Mouse (Mus musculus) hindbrain, embryonic 14.5 days (tissue): ENCODE data around the gene Slc29a2. TPM values are rescaled to one million over a fixed set of nuclear protein-coding genes. Genes with fewer than 3 reads are reported as not detected.
A peak's percentile ranks its signal among the peaks of the same experiment; 100 is the strongest.
"Not testable (repeated sequence)": the region's sequence is repeated elsewhere in the genome, so short reads cannot be mapped to it uniquely, and the experiment has no call there.

Source experiments
- ATAC-seq: fragments of 200-750 bp; cut with Nextera tagmentation; 2 replicates; pipeline ENCODE4 v1.8.0; 2017; ENCODE audit warnings: moderate number of reproducible peaks, mild to moderate bottlenecking, moderate TSS enrichment, moderate library complexity; ENCODE audit not compliant: low FRiP score
- DNase-seq: peaks from one replicate; pipeline ENCODE4 v3.0.0-alpha.2; 2015; ENCODE audit warnings: low spot score
- H3K27ac ChIP-seq: fragments of 300-500 bp; sonication (generic); 2 replicates; pipeline ENCODE4 v1.5.1; 2014; ENCODE audit warnings: mild to moderate bottlenecking, moderate library complexity
- H3K27me3 ChIP-seq: fragments of 300-500 bp; sonication (generic); 2 replicates; pipeline ENCODE4 v1.6.1; 2014; ENCODE audit warnings: mild to moderate bottlenecking, low read length, mixed read lengths; ENCODE audit not compliant: control insufficient read depth, insufficient read depth
- H3K36me3 ChIP-seq: fragments of 300-500 bp; sonication (generic); replicated peaks from 2 replicates; pipeline ENCODE4 v1.6.1; 2014; ENCODE audit not compliant: control insufficient read depth, insufficient read depth
- H3K4me1 ChIP-seq: fragments of 300-500 bp; sonication (generic); replicated peaks from 2 replicates; pipeline ENCODE4 v1.6.1; 2014; ENCODE audit warnings: antibody characterized with exemption, low read length, mixed read lengths; ENCODE audit not compliant: control insufficient read depth, insufficient read depth
- H3K4me2 ChIP-seq: fragments of 300-500 bp; sonication (generic); replicated peaks from 2 replicates; pipeline ENCODE4 v1.6.1; 2014; ENCODE audit warnings: mild to moderate bottlenecking, moderate library complexity
- H3K4me3 ChIP-seq: fragments of 300-500 bp; sonication (generic); replicated peaks from 2 replicates; pipeline ENCODE4 v1.5.1; 2014; ENCODE audit warnings: mild to moderate bottlenecking, low read length
- H3K9ac ChIP-seq: fragments of 300-500 bp; sonication (generic); 2 replicates; pipeline ENCODE4 v1.6.1; 2014
- H3K9me3 ChIP-seq: fragments of 300-500 bp; sonication (generic); 2 replicates; pipeline ENCODE4 v1.6.1; 2016; ENCODE audit warnings: low read length; ENCODE audit not compliant: control insufficient read depth
- WGBS: fragments of 180-500 bp; shearing (Covaris S2); extraction: QIAGEN DNeasy Blood & Tissue Kit; methylation state at CpG from one replicate; pipeline ENCODE4 v1.1.7; 2014; 5-methylcytosine and 5-hydroxymethylcytosine counted together
- polyA plus RNA-seq: library from polyadenylated mRNA; unstranded; fragments of >200 nt; fragmentation: Nextera tagmentation; extraction: Ambion mirVana; gene quantifications from 2 replicates; pipeline ENCODE4 v1.2.1, GENCODE M21; 2014

The Slc29a2 gene
- polyA plus RNA-seq, 1 experiment from 2014 or later = 9.9 TPM

DNA sequence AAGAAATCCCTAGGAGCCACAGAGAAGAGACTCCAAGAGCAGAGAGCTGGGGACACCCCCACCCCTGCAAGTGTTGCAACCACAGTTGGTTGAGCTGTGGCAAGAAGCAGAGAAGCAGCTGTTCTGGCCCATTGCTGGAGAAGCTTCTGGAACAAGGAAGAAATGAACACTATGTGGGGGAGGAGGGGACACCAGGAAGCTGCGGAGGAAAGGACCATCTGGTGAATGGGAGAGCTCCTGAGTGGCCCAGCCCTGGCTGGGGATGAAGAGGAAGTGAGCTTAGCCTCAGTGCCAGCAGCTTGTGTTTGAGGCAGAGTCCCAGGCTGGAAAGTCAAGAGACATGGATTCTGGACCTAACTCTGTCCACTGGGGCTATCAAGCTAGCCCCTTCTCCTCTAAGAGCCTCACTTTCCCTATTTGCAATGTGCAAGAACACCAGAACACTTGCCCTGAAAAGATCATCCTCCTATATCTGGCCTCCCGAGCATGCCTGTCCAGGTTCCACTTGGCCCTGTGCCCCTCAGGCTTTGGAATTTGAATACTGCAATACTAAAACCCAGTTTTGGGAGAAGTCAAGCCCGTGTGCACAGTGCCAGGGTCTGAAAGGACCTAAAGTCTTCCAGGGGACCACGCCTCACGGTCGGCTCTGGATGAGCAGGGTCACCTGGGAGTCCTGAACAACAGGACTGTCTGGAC, 24.1 kb upstream of the Slc29a2 start:
- no peak for ATAC-seq
- no peak overlapping the region for H3K27ac ChIP-seq

DNA sequence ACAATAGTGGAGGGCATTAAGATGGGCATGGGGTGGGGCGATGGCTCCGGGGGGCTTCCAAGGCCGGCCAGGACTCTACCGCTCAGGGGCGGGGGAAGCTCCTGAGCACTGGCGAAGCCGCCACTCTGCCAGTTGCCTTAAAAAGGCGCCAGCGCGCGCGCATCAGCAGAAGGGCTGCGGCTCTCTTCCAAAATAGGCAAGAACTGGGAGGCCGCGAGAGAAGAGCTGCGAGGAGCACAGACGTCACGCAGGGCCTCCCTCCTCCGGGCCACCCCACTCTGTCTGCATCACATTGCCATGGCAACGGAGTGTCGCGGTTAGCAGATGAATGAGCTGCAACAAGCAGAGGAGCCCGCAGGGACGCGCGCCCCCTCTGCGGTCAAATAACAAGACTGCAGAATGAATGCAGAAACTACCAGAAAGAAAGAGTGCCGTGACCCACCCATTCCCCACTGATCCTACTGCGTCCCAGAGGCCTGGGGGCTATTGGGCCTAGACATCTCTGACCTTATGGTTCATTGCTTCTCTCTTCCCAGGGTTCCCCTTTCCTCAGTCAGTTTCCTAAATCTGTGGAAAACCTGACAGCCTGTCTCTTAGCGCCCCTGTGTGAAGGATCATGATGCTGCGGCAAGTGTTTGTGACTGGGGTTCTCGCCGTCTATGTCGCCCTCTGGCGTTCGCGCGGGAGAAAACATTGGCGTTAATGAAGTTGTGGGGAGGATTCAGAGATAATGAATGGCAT, 21.8 kb upstream of the Slc29a2 start:
- Histone ChIP-seq H3K4me2 (peak overlapping the region; percentile 59), H3K4me1 (peaks cover 30% of the 10 kb centered on the region), H3K27ac (peak overlapping the region; percentile 93), H3K36me3 (no peaks in the 10 kb centered on the region), H3K9me3 (no peaks in the 10 kb centered on the region), H3K27me3 (no peaks in the 10 kb centered on the region; the same call in 1 of the 2 replicates), H3K4me3 (peak overlapping the region; percentile 29), H3K9ac (peak overlapping the region; percentile 63)
- WGBS = under 1% methylated on average over 39 of the region's 39 CpGs
- ATAC-seq = peak; percentile 96
- DNase-seq = peak; percentile 89

More for the DNA sequence above, 24.1 kb upstream of the Slc29a2 start:
- no peak for DNase-seq
- Histone ChIP-seq H3K4me1 (peaks cover 30% of the 10 kb centered on the region), H3K4me2 (peak overlapping the region; percentile 20; the same call in 1 of the 2 replicates), H3K27me3 (no peaks in the 10 kb centered on the region; the same call in 1 of the 2 replicates), H3K4me3 (no peak overlapping the region), H3K9ac (no peak overlapping the region), H3K9me3 (no peaks in the 10 kb centered on the region), H3K36me3 (no peaks in the 10 kb centered on the region)
- WGBS = 76% methylated on average over 6 of the region's 6 CpGs

DNA sequence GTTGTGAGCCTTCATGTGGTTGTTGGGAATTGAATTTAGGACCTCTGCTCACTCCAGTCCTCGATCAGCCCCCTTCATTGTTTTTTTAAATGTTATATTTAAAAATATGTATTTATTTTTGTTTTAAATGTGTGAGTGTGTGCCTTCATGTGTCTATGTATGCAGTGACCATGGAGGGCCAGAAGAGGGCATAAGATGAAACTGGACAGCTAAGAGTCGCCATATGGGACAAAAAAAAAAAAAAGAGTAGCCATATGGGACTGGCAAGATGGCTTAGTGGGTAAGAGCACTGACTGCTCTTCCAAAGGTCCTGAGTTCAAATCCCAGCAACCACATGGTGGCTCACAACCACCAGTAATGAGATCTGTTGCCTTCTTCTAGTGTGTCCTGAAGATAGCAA, 20.0 kb upstream of the Slc29a2 start:
- H3K36me3 ChIP-seq, DNase-seq, H3K27ac ChIP-seq, ATAC-seq, H3K9ac ChIP-seq, H3K9me3 ChIP-seq, H3K27me3 ChIP-seq, H3K4me2 ChIP-seq, H3K4me3 ChIP-seq: not testable (repeated sequence)
- WGBS = 51% methylated on average over 2 of the region's 2 CpGs
- peaks cover 20% of the 10 kb centered on the region for H3K4me1 ChIP-seq

DNA sequence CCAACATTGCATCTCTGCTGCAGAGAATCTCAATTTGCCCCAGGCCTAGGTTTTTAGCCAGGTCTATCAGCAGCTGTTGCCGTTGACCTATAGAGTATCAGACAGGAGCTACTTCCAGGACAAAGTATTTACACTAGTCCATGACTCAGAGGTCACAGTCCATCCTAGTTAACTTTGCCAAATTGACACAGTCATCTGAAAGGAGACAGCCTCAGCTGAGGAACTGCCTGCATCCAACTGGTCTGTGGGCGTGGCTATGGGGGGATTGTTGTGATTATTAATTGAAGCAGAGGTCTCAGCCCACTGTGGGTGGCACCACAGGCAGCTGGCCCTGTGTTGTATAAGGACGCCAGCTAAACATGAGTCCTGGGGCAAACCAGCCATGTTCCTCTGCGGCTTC, 18.7 kb upstream of the Slc29a2 start:
- Histone ChIP-seq H3K9ac (no peak overlapping the region), H3K4me1 (peaks cover 8% of the 10 kb centered on the region)
- DNase-seq = no peak

DNA sequence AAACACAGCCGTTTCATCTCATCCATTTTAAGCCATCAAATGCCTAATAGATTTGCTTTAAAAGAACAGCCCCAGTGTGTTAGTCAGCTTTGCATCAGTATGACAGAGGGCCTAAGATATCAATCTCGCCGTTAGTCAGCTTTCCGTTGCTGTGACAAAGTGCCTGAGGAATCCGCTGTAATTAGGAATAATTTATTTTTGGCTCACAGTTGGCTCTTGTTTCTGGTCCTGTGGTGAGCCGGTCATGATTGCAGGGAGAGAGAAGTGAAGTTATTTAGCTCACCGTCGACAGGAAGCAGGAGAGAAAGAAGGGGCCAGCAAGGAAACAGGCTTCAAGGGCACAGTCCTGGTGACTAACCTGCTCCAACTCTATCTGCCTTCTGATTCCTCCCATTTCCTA, 10.5 kb upstream of the Slc29a2 start:
- Histone ChIP-seq H3K4me1 (no peaks in the 10 kb centered on the region), H3K36me3 (no peaks in the 10 kb centered on the region), H3K4me3 (no peak overlapping the region), H3K9ac (no peak overlapping the region), H3K9me3 (no peaks in the 10 kb centered on the region), H3K4me2 (no peak overlapping the region), H3K27ac (no peak overlapping the region), H3K27me3 (no peaks in the 10 kb centered on the region)
- WGBS = 66% methylated on average over 8 of the region's 8 CpGs
- DNase-seq (no peak), ATAC-seq (no peak)

More for the DNA sequence above, 18.7 kb upstream of the Slc29a2 start:
- 63% methylated on average over 4 of the region's 4 CpGs for WGBS
- no peaks in the 10 kb centered on the region for H3K36me3 ChIP-seq
- H3K4me3 ChIP-seq = no peak overlapping the region
- H3K27ac ChIP-seq = no peak overlapping the region
- H3K4me2 ChIP-seq = no peak overlapping the region
- ATAC-seq = no peak
- H3K27me3 ChIP-seq = no peaks in the 10 kb centered on the region; the same call in 1 of the 2 replicates
- H3K9me3 ChIP-seq = no peaks in the 10 kb centered on the region

DNA sequence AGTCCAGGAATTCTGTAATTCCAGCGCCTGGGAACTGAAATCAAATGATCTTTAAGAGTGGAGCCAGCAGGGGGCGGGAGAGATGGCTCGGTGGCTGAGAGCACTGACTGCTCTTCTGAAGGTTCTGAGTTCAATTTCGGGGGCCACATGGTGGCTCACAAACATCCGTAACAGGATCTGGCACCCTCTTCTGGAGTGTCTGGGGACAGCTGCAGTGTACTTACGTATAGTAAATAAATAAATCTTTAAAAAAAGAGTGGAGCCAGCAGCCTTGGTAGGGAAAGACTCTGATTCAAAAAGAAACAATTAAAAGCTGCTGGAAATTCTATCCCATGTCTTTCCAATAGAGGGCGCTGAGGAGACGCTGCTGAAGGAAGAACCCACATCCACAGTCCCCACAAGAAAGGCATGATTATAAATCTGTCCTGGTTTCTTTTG, 8.7 kb upstream of the Slc29a2 start:
- 12% methylated on average over 8 of the region's 8 CpGs for WGBS
- H3K36me3 ChIP-seq = no peaks in the 10 kb centered on the region
- DNase-seq = peak; percentile 67
- no peak for ATAC-seq
- H3K27me3 ChIP-seq = no peaks in the 10 kb centered on the region
- H3K9ac ChIP-seq = no peak overlapping the region
- no peak overlapping the region for H3K4me3 ChIP-seq
- no peak overlapping the region for H3K4me2 ChIP-seq
- H3K27ac ChIP-seq = no peak overlapping the region
- no peaks in the 10 kb centered on the region for H3K4me1 ChIP-seq
- H3K9me3 ChIP-seq = no peaks in the 10 kb centered on the region

DNA sequence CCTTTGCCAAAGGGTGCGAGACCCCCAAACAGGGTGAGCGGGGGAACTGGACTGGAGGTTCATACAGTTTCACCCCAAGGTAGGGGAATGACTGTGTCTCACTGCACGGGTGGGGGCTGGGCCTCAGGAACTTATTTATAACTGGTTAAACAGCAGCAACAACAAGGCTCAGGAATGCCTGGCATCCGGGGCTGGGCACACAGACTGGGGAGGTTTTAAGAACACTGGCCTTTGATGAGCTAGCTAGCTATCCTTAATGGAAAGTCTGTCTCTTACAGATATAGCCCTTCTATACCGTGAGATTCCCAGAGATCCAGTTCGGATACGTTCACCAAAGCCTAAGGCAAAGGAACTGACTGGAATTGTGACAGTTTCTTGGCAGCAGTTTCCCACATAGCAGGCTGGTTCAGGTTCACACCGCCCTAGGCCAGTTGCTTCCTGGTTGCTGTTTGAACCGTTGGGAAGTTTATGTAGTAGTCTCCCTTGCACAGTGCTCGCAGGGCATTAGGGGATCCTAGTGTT, 7.4 kb upstream of the Slc29a2 start:
- Histone ChIP-seq H3K4me3 (no peak overlapping the region), H3K27me3 (no peaks in the 10 kb centered on the region), H3K9me3 (no peaks in the 10 kb centered on the region), H3K36me3 (no peaks in the 10 kb centered on the region), H3K9ac (no peak overlapping the region), H3K4me2 (no peak overlapping the region), H3K27ac (no peak overlapping the region), H3K4me1 (no peaks in the 10 kb centered on the region)
- DNase-seq (no peak), ATAC-seq (no peak)
- 44% methylated on average over 10 of the region's 10 CpGs for WGBS

DNA sequence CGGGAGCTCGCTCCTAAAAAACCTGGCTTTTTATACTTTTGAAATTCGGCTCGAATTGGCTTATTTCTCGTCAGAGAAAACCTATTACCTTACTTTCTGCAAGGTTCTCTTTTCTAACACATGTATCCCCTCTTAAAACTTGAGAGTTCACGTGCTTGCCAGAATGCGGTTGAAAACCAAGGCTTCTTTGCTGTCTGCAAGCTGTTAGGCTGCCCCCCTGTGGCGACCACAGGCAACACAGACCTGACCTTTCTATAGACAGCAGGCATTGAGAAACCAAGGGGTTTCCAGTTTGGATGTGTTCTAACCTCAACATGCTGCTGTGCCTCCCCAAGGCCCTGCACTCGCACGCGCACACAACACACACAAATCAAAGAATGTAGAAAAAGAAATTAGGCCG, 6.9 kb upstream of the Slc29a2 start:
- H3K27ac ChIP-seq = no peak overlapping the region
- no peaks in the 10 kb centered on the region for H3K9me3 ChIP-seq
- H3K36me3 ChIP-seq = no peaks in the 10 kb centered on the region
- no peaks in the 10 kb centered on the region for H3K27me3 ChIP-seq
- no peak overlapping the region for H3K4me3 ChIP-seq
- 26% methylated on average over 12 of the region's 12 CpGs for WGBS
- ATAC-seq (no peak), DNase-seq (peak; percentile 73)
- H3K4me1 ChIP-seq = no peaks in the 10 kb centered on the region
- no peak overlapping the region for H3K9ac ChIP-seq
- H3K4me2 ChIP-seq = no peak overlapping the region

DNA sequence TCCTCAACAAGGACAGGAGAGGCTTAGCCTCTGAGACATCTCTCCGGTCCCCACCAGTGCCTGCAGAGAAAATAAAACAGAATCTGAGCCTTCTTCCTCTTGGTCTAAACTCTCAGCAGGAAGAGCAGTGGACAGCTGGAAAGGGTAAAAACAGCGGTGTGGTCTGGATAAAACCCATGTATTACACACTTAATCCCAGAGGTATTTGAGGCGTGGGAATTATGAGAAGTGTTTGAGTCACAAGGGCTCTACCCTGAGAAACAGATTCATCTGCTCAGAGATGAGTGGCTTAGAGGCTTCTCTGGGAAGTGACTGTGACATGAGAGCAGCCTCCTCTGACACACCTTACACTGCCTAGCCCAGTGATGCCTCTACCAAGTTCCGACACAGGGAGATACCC, 6.0 kb upstream of the Slc29a2 start:
- no peak overlapping the region for H3K27ac ChIP-seq
- no peaks in the 10 kb centered on the region for H3K36me3 ChIP-seq
- WGBS = 85% methylated on average over 4 of the region's 4 CpGs
- no peaks in the 10 kb centered on the region for H3K27me3 ChIP-seq
- no peaks in the 10 kb centered on the region for H3K4me1 ChIP-seq
- H3K9ac ChIP-seq = no peak overlapping the region
- DNase-seq = no peak
- ATAC-seq = no peak
- no peak overlapping the region for H3K4me3 ChIP-seq
- H3K9me3 ChIP-seq = no peaks in the 10 kb centered on the region
- no peak overlapping the region for H3K4me2 ChIP-seq
